Mouse (Mus musculus): ENCODE data around the gene Plxna2. TPM values are rescaled to one million over a fixed set of nuclear protein-coding genes. Genes with fewer than 3 reads are reported as not detected.

Plxna2 gene
- polyA plus RNA-seq, 1 experiment: 1.2 TPM

- H3K4me1 ChIP-seq (ENCODE audit: control insufficient read depth, insufficient read depth, insufficient read length): no peaks in the 10 kb centered on the region
- 77% methylated on average over 2 of the region's 2 CpGs for WGBS
- DNase-seq (ENCODE audit: low read depth in 1 of 2, low spot score in 2 of 2): no peak
- H3K4me3 ChIP-seq (ENCODE audit: extremely low read depth, insufficient read depth, insufficient read length): no peak overlapping the region
- TF ChIP-seq CTCF (IDR thresholded peaks at IDR 0.05; ENCODE audit: extremely low read depth, insufficient read depth, insufficient read length, insufficient replicate concordance): no peak
- TF ChIP-seq POLR2A (IDR thresholded peaks at IDR 0.05; ENCODE audit: low read depth, low read length): no peak
- no peaks in the 10 kb centered on the region for H3K36me3 ChIP-seq (ENCODE audit: control insufficient read depth, insufficient read depth, low read length)
- H3K27ac ChIP-seq (ENCODE audit: insufficient read depth, low read length): no peak overlapping the region
- no peaks in the 10 kb centered on the region for H3K27me3 ChIP-seq (ENCODE audit: control insufficient read depth, insufficient read depth, low read length)
Observed at GRCm38 (mm10) chr1:194774350-194774749, 156.3 kb downstream of the Plxna2 start.

GRCm38 (mm10) chr1:194774754-194775153 lies 156.7 kb downstream of the Plxna2 start:
- no peaks in the 10 kb centered on the region for H3K36me3 ChIP-seq (ENCODE audit: control insufficient read depth, insufficient read depth, low read length)
- no peak for DNase-seq (ENCODE audit: low read depth in 1 of 2, low spot score in 2 of 2)
- no peak for TF ChIP-seq POLR2A (IDR thresholded peaks at IDR 0.05; ENCODE audit: low read depth, low read length)
- no peak for TF ChIP-seq CTCF (IDR thresholded peaks at IDR 0.05; ENCODE audit: extremely low read depth, insufficient read depth, insufficient read length, insufficient replicate concordance)
- no peak overlapping the region for H3K27ac ChIP-seq (ENCODE audit: insufficient read depth, low read length)
- no peaks in the 10 kb centered on the region for H3K4me1 ChIP-seq (ENCODE audit: control insufficient read depth, insufficient read depth, insufficient read length)
- no peaks in the 10 kb centered on the region for H3K27me3 ChIP-seq (ENCODE audit: control insufficient read depth, insufficient read depth, low read length)
- 57% methylated on average over 1 of the region's 1 CpGs for WGBS
- H3K4me3 ChIP-seq (ENCODE audit: extremely low read depth, insufficient read depth, insufficient read length): no peak overlapping the region

GRCm38 (mm10) chr1:194775656-194776374 lies 157.8 kb downstream of the Plxna2 start:
- H3K27me3 ChIP-seq (ENCODE audit: control insufficient read depth, insufficient read depth, low read length): no peaks in the 10 kb centered on the region
- H3K4me3 ChIP-seq (ENCODE audit: extremely low read depth, insufficient read depth, insufficient read length): no peak overlapping the region
- no peaks in the 10 kb centered on the region for H3K36me3 ChIP-seq (ENCODE audit: control insufficient read depth, insufficient read depth, low read length)
- H3K27ac ChIP-seq (ENCODE audit: insufficient read depth, low read length): no peak overlapping the region
- DNase-seq (ENCODE audit: low read depth in 1 of 2, low spot score in 2 of 2): no peak
- H3K4me1 ChIP-seq (ENCODE audit: control insufficient read depth, insufficient read depth, insufficient read length): no peaks in the 10 kb centered on the region
- no peak for TF ChIP-seq POLR2A (IDR thresholded peaks at IDR 0.05; ENCODE audit: low read depth, low read length)
- TF ChIP-seq CTCF (IDR thresholded peaks at IDR 0.05; ENCODE audit: extremely low read depth, insufficient read depth, insufficient read length, insufficient replicate concordance): no peak

- H3K4me3 ChIP-seq (ENCODE audit: extremely low read depth, insufficient read depth, insufficient read length): no peak overlapping the region
- 70% methylated on average over 5 of the region's 5 CpGs for WGBS
- TF ChIP-seq CTCF (IDR thresholded peaks at IDR 0.05; ENCODE audit: extremely low read depth, insufficient read depth, insufficient read length, insufficient replicate concordance): no peak
- TF ChIP-seq POLR2A (IDR thresholded peaks at IDR 0.05; ENCODE audit: low read depth, low read length): no peak
- H3K27ac ChIP-seq (ENCODE audit: insufficient read depth, low read length): no peak overlapping the region
- no peaks in the 10 kb centered on the region for H3K27me3 ChIP-seq (ENCODE audit: control insufficient read depth, insufficient read depth, low read length)
- no peaks in the 10 kb centered on the region for H3K36me3 ChIP-seq (ENCODE audit: control insufficient read depth, insufficient read depth, low read length)
- H3K4me1 ChIP-seq (ENCODE audit: control insufficient read depth, insufficient read depth, insufficient read length): no peaks in the 10 kb centered on the region
- no peak for DNase-seq (ENCODE audit: low read depth in 1 of 2, low spot score in 2 of 2)
Observed at GRCm38 (mm10) chr1:194776510-194777244, 158.7 kb downstream of the Plxna2 start.

- H3K27ac ChIP-seq (ENCODE audit: insufficient read depth, low read length): no peak overlapping the region
- H3K27me3 ChIP-seq (ENCODE audit: control insufficient read depth, insufficient read depth, low read length): no peaks in the 10 kb centered on the region
- no peaks in the 10 kb centered on the region for H3K36me3 ChIP-seq (ENCODE audit: control insufficient read depth, insufficient read depth, low read length)
- 91% methylated on average over 2 of the region's 2 CpGs for WGBS
- no peaks in the 10 kb centered on the region for H3K4me1 ChIP-seq (ENCODE audit: control insufficient read depth, insufficient read depth, insufficient read length)
- DNase-seq (ENCODE audit: low read depth in 1 of 2, low spot score in 2 of 2): no peak
- H3K4me3 ChIP-seq (ENCODE audit: extremely low read depth, insufficient read depth, insufficient read length): no peak overlapping the region
- TF ChIP-seq CTCF (IDR thresholded peaks at IDR 0.05; ENCODE audit: extremely low read depth, insufficient read depth, insufficient read length, insufficient replicate concordance) (no peak), POLR2A (IDR thresholded peaks at IDR 0.05; ENCODE audit: low read depth, low read length) (no peak)
Observed at GRCm38 (mm10) chr1:194777608-194778007, 159.6 kb downstream of the Plxna2 start.

GRCm38 (mm10) chr1:194780392-194780791 lies 162.4 kb downstream of the Plxna2 start:
- no peak for DNase-seq (ENCODE audit: low read depth in 1 of 2, low spot score in 2 of 2)
- Histone ChIP-seq H3K27ac (ENCODE audit: insufficient read depth, low read length) (no peak overlapping the region), H3K4me1 (ENCODE audit: control insufficient read depth, insufficient read depth, insufficient read length) (no peaks in the 10 kb centered on the region), H3K4me3 (ENCODE audit: extremely low read depth, insufficient read depth, insufficient read length) (no peak overlapping the region), H3K27me3 (ENCODE audit: control insufficient read depth, insufficient read depth, low read length) (no peaks in the 10 kb centered on the region), H3K36me3 (ENCODE audit: control insufficient read depth, insufficient read depth, low read length) (no peaks in the 10 kb centered on the region)
- TF ChIP-seq CTCF (IDR thresholded peaks at IDR 0.05; ENCODE audit: extremely low read depth, insufficient read depth, insufficient read length, insufficient replicate concordance): no peak
- TF ChIP-seq POLR2A (IDR thresholded peaks at IDR 0.05; ENCODE audit: low read depth, low read length): no peak
- 87% methylated on average over 3 of the region's 3 CpGs for whole genome bisulfite sequencing

Measured in spleen, adult 2 months (tissue).